Mouse (Mus musculus): Measurements from ENCODE around the gene Fads3. TPM values are rescaled to one million over a fixed set of nuclear protein-coding genes. Genes with fewer than 3 reads are reported as not detected.
A peak's percentile ranks its signal among the peaks of the same experiment; 100 is the strongest.

Gene Fads3
- total and polyA plus RNA-seq, 3 experiments, result 2.3 to 11.2 TPM; not detected in 1

- TF ChIP-seq NRF1 (IDR thresholded peaks at IDR 0.05; ENCODE audit: insufficient read depth, low read depth, low read length, poor library complexity, severe bottlenecking) (no peak), MXI1 (IDR thresholded peaks at IDR 0.05; ENCODE audit: low read depth, low read length) (peak; percentile 55; the same call in 1 of the 2 replicates)
Observed at GRCm38 (mm10) chr19:10042232-10042631, 863 bp downstream of the Fads3 start (continued).

DNA sequence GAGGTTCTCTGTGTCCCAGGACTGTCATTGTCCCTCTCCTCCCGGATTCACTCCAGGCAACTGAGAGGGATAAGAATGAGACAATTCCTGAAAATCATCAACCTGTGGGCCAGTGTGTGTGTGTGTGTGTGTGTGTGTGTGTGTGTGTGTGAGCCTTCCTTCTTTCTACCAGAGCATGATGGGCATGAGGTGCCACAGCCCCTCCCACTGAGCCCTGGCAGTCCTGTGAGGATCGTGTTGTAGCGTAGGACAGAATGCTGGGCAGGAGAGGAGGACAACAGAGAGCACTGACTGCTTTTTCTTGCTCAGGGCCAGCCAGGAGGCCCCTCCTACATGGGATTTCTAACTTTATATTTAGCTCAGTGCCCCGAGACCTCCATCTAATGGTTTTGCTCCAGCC lies 1.4 kb downstream of the Fads3 start:
- Histone ChIP-seq H3K79me2 (ENCODE audit: control insufficient read depth, insufficient read depth, low read length, poor library complexity) (no peaks in the 10 kb centered on the region), H3K4me3 (ENCODE audit: control insufficient read depth in 1 of 2, insufficient read depth in 1 of 2, low read depth in 2 of 2, low read length in 2 of 2) (no peak overlapping the region), H3K9ac (ENCODE audit: control insufficient read depth, low read depth, low read length, poor library complexity, severe bottlenecking) (no peak overlapping the region), H3K9me3 (replicated peaks; ENCODE audit: insufficient read depth, low read length) (no peaks in the 10 kb centered on the region), H3K27ac (ENCODE audit: control insufficient read depth, low read depth, low read length) (no peak overlapping the region), H3K4me1 (ENCODE audit: control insufficient read depth in 1 of 2, insufficient read depth in 2 of 2, low read length in 2 of 2) (peaks cover 17 to 28% of the 10 kb centered on the region in 2 experiments), H3K27me3 (ENCODE audit: control insufficient read depth in 1 of 2, insufficient read depth in 2 of 2, low read length in 2 of 2) (peaks cover 0 to 4% of the 10 kb centered on the region in 2 experiments; a peak in 1 of 4 replicates), H3K36me3 (ENCODE audit: control insufficient read depth in 1 of 2, insufficient read depth in 2 of 2, low read length in 2 of 2) (peaks cover 0 to 18% of the 10 kb centered on the region in 2 experiments; a peak in 2 of 4 replicates)
- DNase-seq (ENCODE audit: low read depth, low spot score), result no peak
- TF ChIP-seq ELF1 (IDR thresholded peaks at IDR 0.05; ENCODE audit: low read depth, low read length), result no peak
- TF ChIP-seq CHD2 (IDR thresholded peaks at IDR 0.05; ENCODE audit: low read length), result no peak
- no peak for TF ChIP-seq MXI1 (IDR thresholded peaks at IDR 0.05; ENCODE audit: low read depth, low read length)
- no peak for TF ChIP-seq MEF2A (IDR thresholded peaks at IDR 0.05; ENCODE audit: extremely low read depth, insufficient replicate concordance, low read depth, low read length, poor library complexity, severe bottlenecking)
- TF ChIP-seq HCFC1 (IDR thresholded peaks at IDR 0.05; ENCODE audit: low read depth, low read length), result no peak
- no peak for TF ChIP-seq TAL1 (IDR thresholded peaks at IDR 0.05; ENCODE audit: low read length)
- TF ChIP-seq TBP (IDR thresholded peaks at IDR 0.05; ENCODE audit: low read depth, low read length), result no peak
- no peak for TF ChIP-seq MAX (IDR thresholded peaks at IDR 0.05; ENCODE audit: low read length)
- TF ChIP-seq ZNF384 (IDR thresholded peaks at IDR 0.05; ENCODE audit: low read depth, low read length), result no peak
- no peak for TF ChIP-seq ZKSCAN1 (IDR thresholded peaks at IDR 0.05; ENCODE audit: low read depth, low read length)

- H3K36me3 ChIP-seq (ENCODE audit: control insufficient read depth in 1 of 2, insufficient read depth in 2 of 2, low read length in 2 of 2), result peaks cover 0 to 18% of the 10 kb centered on the region in 2 experiments; a peak in 2 of 4 replicates
- H3K4me3 ChIP-seq (ENCODE audit: control insufficient read depth in 1 of 2, insufficient read depth in 1 of 2, low read depth in 2 of 2, low read length in 2 of 2), result no peak overlapping the region
- no peak for TF ChIP-seq KAT2A (conservative IDR thresholded peaks at IDR 0.05; ENCODE audit: low read depth, low read length)
- no peak for TF ChIP-seq GABPA (IDR thresholded peaks at IDR 0.05; ENCODE audit: low read depth, low read length)
- no peak for TF ChIP-seq POLR2AphosphoS2 (IDR thresholded peaks at IDR 0.05; ENCODE audit: low read length)
- no peak for TF ChIP-seq ZC3H11A (IDR thresholded peaks at IDR 0.05; ENCODE audit: low read depth, low read length)
- no peak for TF ChIP-seq TAL1 (IDR thresholded peaks at IDR 0.05; ENCODE audit: low read length)
- no peak for TF ChIP-seq HCFC1 (IDR thresholded peaks at IDR 0.05; ENCODE audit: low read depth, low read length)
- no peak for TF ChIP-seq ELF1 (IDR thresholded peaks at IDR 0.05; ENCODE audit: low read depth, low read length)
- no peak for TF ChIP-seq RAD21 (IDR thresholded peaks at IDR 0.05; ENCODE audit: low read depth, low read length)
- no peak for TF ChIP-seq NELFE (IDR thresholded peaks at IDR 0.05; ENCODE audit: low read depth, low read length)
- TF ChIP-seq SMC3 (IDR thresholded peaks at IDR 0.05; ENCODE audit: low read depth, low read length), result no peak
- H3K27me3 ChIP-seq (ENCODE audit: control insufficient read depth in 1 of 2, insufficient read depth in 2 of 2, low read length in 2 of 2), result peaks cover 0 to 4% of the 10 kb centered on the region in 2 experiments; a peak in 1 of 4 replicates
- H3K79me2 ChIP-seq (ENCODE audit: control insufficient read depth, insufficient read depth, low read length, poor library complexity), result no peaks in the 10 kb centered on the region
- H3K9me3 ChIP-seq (replicated peaks; ENCODE audit: insufficient read depth, low read length), result no peaks in the 10 kb centered on the region
- DNase-seq (ENCODE audit: low read depth, low spot score), result no peak
- H3K27ac ChIP-seq (ENCODE audit: control insufficient read depth, low read depth, low read length), result no peak overlapping the region
- no peak overlapping the region for H3K9ac ChIP-seq (ENCODE audit: control insufficient read depth, low read depth, low read length, poor library complexity, severe bottlenecking)
- peaks cover 17 to 28% of the 10 kb centered on the region in 2 experiments for H3K4me1 ChIP-seq (ENCODE audit: control insufficient read depth in 1 of 2, insufficient read depth in 2 of 2, low read length in 2 of 2)
Observed at GRCm38 (mm10) chr19:10043643-10044042, 2.3 kb downstream of the Fads3 start.

Measured in MEL (cell line).